Mouse (Mus musculus) cerebellum, adult 2 months (tissue): ENCODE data around the gene Hibadh.

ENCODE experiments used
- CTCF ChIP-seq: fragments of 200-500 bp; IDR thresholded peaks from 2 replicates; pipeline ENCODE4 v1.5.1; 2011; ENCODE audit warnings: low read depth, mild to moderate bottlenecking, control low read depth, low read length, moderate library complexity, borderline replicate concordance; ENCODE audit not compliant: insufficient read depth
- POLR2A ChIP-seq: fragments of 200-500 bp; IDR thresholded peaks from 2 replicates; pipeline ENCODE4 v1.6.1; 2011; ENCODE audit warnings: low read length, control low read depth, borderline replicate concordance; ENCODE audit not compliant: insufficient read depth

GRCm38 (mm10) chr6:52626735-52627134 is 13.5 kb downstream of the Hibadh start:
- TF ChIP-seq CTCF (no peak), POLR2A (no peak)
